Mouse (Mus musculus) heart, postnatal 0 days (tissue): ENCODE data around the gene Map7. TPM values are rescaled to one million over a fixed set of nuclear protein-coding genes. Genes with fewer than 3 reads are reported as not detected.

ENCODE experiments used
- ATAC-seq: fragments of 200-750 bp; cut with Nextera tagmentation; 2 replicates; pipeline ENCODE4 v1.8.0; 2017; ENCODE audit warnings: low read depth, moderate number of reproducible peaks, moderate library complexity; ENCODE audit not compliant: insufficient read depth
- DNase-seq: peaks from one replicate; pipeline ENCODE4 v3.0.0-alpha.2; 2016; ENCODE audit warnings: low spot score
- H3K27ac ChIP-seq: fragments of 300-500 bp; sonication (generic); 2 replicates; pipeline ENCODE4 v1.5.1; 2014; ENCODE audit warnings: low read depth, mild to moderate bottlenecking
- H3K27me3 ChIP-seq: fragments of 300-500 bp; sonication (generic); 2 replicates; pipeline ENCODE4 v1.6.1; 2014; ENCODE audit warnings: low read length, mixed read lengths; ENCODE audit not compliant: control insufficient read depth, insufficient read depth
- H3K36me3 ChIP-seq: fragments of 300-500 bp; sonication (generic); replicated peaks from 2 replicates; pipeline ENCODE4 v1.6.1; 2014; ENCODE audit warnings: low read length, mixed read lengths; ENCODE audit not compliant: control insufficient read depth, insufficient read depth
- H3K4me1 ChIP-seq: fragments of 300-500 bp; sonication (generic); 2 replicates; pipeline ENCODE4 v1.6.1; 2014; ENCODE audit warnings: antibody characterized with exemption; ENCODE audit not compliant: control insufficient read depth, insufficient read depth
- H3K4me2 ChIP-seq: fragments of 300-500 bp; sonication (generic); 2 replicates; pipeline ENCODE4 v1.6.1; 2014; ENCODE audit warnings: low read depth, mild to moderate bottlenecking, low read length, moderate library complexity
- H3K4me3 ChIP-seq: fragments of 300-500 bp; sonication (generic); 2 replicates; pipeline ENCODE4 v1.5.1; 2014; ENCODE audit warnings: low read depth, low read length
- H3K9ac ChIP-seq: fragments of 300-500 bp; sonication (generic); replicated peaks from 2 replicates; pipeline ENCODE4 v1.6.1; 2014; ENCODE audit warnings: low read depth, low read length, mixed read lengths
- H3K9me3 ChIP-seq: fragments of 300-500 bp; sonication (generic); replicated peaks from 2 replicates; pipeline ENCODE4 v1.6.1; 2016; ENCODE audit warnings: low read length; ENCODE audit not compliant: control insufficient read depth
- CTCF ChIP-seq: IDR thresholded peaks from 2 replicates; pipeline ENCODE4 v1.5.1; 2016; ENCODE audit warnings: antibody characterized with exemption, control low read depth, low read depth
- EP300 ChIP-seq: IDR thresholded peaks from 2 replicates; pipeline ENCODE4 v1.6.1; 2016; ENCODE audit warnings: antibody characterized with exemption, low read depth
- whole genome bisulfite sequencing: fragments of 180-500 bp; shearing (Covaris S2); extraction: QIAGEN DNeasy Blood & Tissue Kit; methylation state at CpG from one replicate; pipeline ENCODE4 v1.1.7; 2014; 5-methylcytosine and 5-hydroxymethylcytosine counted together
- polyA plus RNA-seq: library from polyadenylated mRNA; unstranded; fragments of >200 nt; fragmentation: Nextera tagmentation; extraction: Ambion mirVana; gene quantifications from 2 replicates; pipeline ENCODE4 v1.2.1, GENCODE M21; 2015
- total RNA-seq: library from RNA; depleted of rRNA; stranded (reverse); fragments of >200 nt; gene quantifications from 2 replicates; pipeline ENCODE4 v1.2.3, GENCODE M21; 2014; ENCODE audit warnings: low replicate concordance

Gene Map7
- total and polyA plus RNA-seq, 2 experiments from 2014 or later = 5.9 to 7.5 TPM

DNA sequence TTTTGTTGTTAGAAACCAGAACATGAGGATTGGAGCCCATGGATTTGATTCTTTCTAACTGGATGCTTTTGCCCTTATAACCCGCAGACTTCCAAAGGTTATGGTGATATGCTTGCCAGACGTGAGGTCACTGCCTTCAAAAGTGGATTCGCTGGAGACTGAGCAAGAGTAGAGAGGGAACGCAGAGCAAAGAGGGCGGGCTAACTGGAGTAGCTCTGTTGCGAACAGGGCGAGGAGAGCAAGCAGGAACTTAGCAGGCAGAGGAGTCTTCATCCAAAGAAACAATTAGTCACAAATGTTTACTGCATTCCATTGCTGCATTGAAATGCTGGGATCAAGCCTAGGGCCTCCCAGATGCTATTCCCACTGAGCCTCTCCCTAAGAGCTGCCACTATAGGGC is 95.0 kb downstream of the Map7 start:
- Histone ChIP-seq H3K9ac (no peak overlapping the region), H3K4me2 (no peak overlapping the region), H3K9me3 (no peaks in the 10 kb centered on the region), H3K36me3 (no peaks in the 10 kb centered on the region), H3K4me3 (no peak overlapping the region), H3K27me3 (no peaks in the 10 kb centered on the region), H3K4me1 (no peaks in the 10 kb centered on the region), H3K27ac (no peak overlapping the region)
- ATAC-seq (no peak), DNase-seq (no peak)
- WGBS = 78% methylated on average over 7 of the region's 7 CpGs
- TF ChIP-seq CTCF = no peak
- TF ChIP-seq EP300 = no peak

- DNase-seq (no peak), ATAC-seq (no peak)
- Histone ChIP-seq H3K36me3 (no peaks in the 10 kb centered on the region), H3K27me3 (no peaks in the 10 kb centered on the region), H3K4me3 (no peak overlapping the region), H3K27ac (no peak overlapping the region), H3K4me1 (no peaks in the 10 kb centered on the region), H3K9me3 (no peaks in the 10 kb centered on the region), H3K4me2 (no peak overlapping the region), H3K9ac (no peak overlapping the region)
- 87% methylated on average over 11 of the region's 11 CpGs for WGBS
- TF ChIP-seq CTCF = no peak
Observed at GRCm38 (mm10) chr10:20245082-20245481, 96.8 kb downstream of the Map7 start.

DNA sequence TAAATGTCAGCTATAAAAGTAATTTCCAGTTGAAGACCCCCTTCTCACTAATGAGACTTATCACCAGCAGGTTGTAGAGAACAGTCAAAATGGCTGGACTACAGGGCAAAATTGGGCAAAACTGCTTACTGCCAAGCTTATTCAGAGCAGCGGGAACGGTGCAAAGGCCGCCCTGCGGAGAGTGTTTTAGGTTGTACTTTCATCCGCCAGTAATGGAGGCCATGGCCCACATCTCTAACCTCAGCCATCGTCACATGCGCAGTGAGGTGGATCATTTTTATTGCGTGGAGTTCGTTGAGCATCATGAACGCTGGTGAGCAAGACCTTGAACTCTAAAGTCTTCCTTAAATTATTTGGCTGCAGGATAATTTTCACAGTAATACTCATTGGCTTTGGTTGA is 100.8 kb downstream of the Map7 start:
- DNase-seq (no peak), ATAC-seq (no peak)
- H3K4me3 ChIP-seq = no peak overlapping the region
- H3K4me1 ChIP-seq = no peaks in the 10 kb centered on the region
- TF ChIP-seq CTCF (no peak), EP300 (no peak)
- H3K27me3 ChIP-seq = no peaks in the 10 kb centered on the region
- no peak overlapping the region for H3K9ac ChIP-seq
- no peak overlapping the region for H3K4me2 ChIP-seq
- no peaks in the 10 kb centered on the region for H3K9me3 ChIP-seq
- H3K36me3 ChIP-seq = no peaks in the 10 kb centered on the region
- H3K27ac ChIP-seq = no peak overlapping the region
- 96% methylated on average over 10 of the region's 10 CpGs for WGBS

DNA sequence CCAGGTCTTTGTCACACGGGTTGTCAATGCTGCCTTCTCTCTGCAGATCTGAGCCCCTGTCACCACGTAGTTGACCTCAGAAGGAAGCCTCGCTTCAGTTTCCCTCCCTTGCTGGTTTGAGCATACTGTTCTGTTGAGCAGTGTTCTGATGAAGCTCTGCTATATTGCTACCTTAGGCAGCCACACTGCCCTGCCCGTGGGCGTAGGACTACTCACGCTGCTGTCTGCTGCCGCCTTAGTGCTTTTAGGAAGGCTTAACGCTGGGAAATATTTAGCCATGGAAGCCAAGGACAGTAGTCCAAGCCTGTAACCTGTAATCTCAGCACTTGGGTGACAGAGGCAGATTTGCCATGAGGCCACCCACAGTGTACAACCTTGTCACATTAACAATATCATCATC is 107.3 kb downstream of the Map7 start:
- no peak for TF ChIP-seq EP300
- no peak for TF ChIP-seq CTCF
- WGBS = 66% methylated on average over 8 of the region's 8 CpGs
- Histone ChIP-seq H3K9ac (no peak overlapping the region), H3K9me3 (no peaks in the 10 kb centered on the region), H3K4me2 (no peak overlapping the region), H3K4me1 (peaks cover 4% of the 10 kb centered on the region; the same call in 1 of the 2 replicates), H3K4me3 (no peak overlapping the region), H3K27me3 (no peaks in the 10 kb centered on the region), H3K27ac (no peak overlapping the region), H3K36me3 (no peaks in the 10 kb centered on the region)
- no peak for ATAC-seq
- DNase-seq = no peak

DNA sequence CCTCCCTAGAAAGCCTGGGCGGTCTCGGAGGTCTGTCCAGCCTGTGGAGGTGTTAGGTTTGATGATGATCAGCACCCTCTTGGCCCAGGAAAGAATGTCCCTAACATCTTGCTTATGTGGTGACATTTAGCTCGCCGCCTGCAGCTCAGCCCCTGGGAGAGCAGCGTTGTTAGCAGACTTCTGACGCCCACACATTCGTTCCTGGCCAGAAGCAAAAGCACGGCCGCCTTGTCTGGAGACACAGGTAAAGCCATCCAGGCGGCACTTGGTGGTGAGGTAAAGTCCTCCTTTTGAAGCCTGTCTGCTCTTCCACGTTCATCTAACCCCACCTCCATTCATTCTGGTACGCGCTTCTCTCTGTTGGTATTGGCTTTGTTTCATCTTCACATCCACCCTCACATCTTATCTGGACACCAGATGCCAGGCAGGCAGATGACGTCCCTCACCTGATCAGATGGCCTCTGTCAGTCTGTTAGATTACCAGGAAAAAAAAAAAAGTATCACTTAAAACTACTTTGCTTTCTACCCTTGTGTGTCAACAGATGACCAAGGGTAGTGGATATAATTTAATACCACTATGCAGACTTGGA is 108.9 kb downstream of the Map7 start:
- 45% methylated on average over 14 of the region's 14 CpGs for WGBS
- no peak overlapping the region for H3K9ac ChIP-seq
- H3K4me1 ChIP-seq = peaks cover 4% of the 10 kb centered on the region; the same call in 1 of the 2 replicates
- DNase-seq = no peak
- H3K4me2 ChIP-seq = no peak overlapping the region
- no peaks in the 10 kb centered on the region for H3K9me3 ChIP-seq
- no peaks in the 10 kb centered on the region for H3K27me3 ChIP-seq
- no peak overlapping the region for H3K4me3 ChIP-seq
- H3K27ac ChIP-seq = no peak overlapping the region
- peak; percentile 17; the same call in 1 of the 2 replicates for ATAC-seq
- TF ChIP-seq CTCF (no peak), EP300 (no peak)
- no peaks in the 10 kb centered on the region for H3K36me3 ChIP-seq
